Mouse (Mus musculus) lung, embryonic 14.5 days (tissue): ENCODE measurements around the gene Mt3. TPM values are rescaled to one million over a fixed set of nuclear protein-coding genes. Genes with fewer than 3 reads are reported as not detected.
"Not testable (repeated sequence)": the region's sequence is repeated elsewhere in the genome, so short reads cannot be mapped to it uniquely, and the experiment has no call there.

Experiments
- ATAC-seq: fragments of 200-750 bp; cut with Nextera tagmentation; 2 replicates; pipeline ENCODE4 v1.8.0; 2017; ENCODE audit warnings: mild to moderate bottlenecking, moderate TSS enrichment, moderate library complexity; ENCODE audit not compliant: insufficient read depth
- DNase-seq: peaks from one replicate; pipeline ENCODE4 v3.0.0-alpha.2; 2015
- H3K27ac ChIP-seq: fragments of 300-500 bp; sonication (generic); 2 replicates; pipeline ENCODE4 v1.5.1; 2014; ENCODE audit warnings: low read depth, mild to moderate bottlenecking, moderate library complexity
- H3K27me3 ChIP-seq: fragments of 300-500 bp; sonication (generic); 2 replicates; pipeline ENCODE4 v1.6.1; 2014; ENCODE audit warnings: low read length, control low read depth; ENCODE audit not compliant: insufficient read depth
- H3K36me3 ChIP-seq: fragments of 300-500 bp; sonication (generic); 2 replicates; pipeline ENCODE4 v1.6.1; 2014; ENCODE audit warnings: control low read depth; ENCODE audit not compliant: insufficient read depth
- H3K4me1 ChIP-seq: fragments of 300-500 bp; sonication (generic); 2 replicates; pipeline ENCODE4 v1.6.1; 2014; ENCODE audit warnings: antibody characterized with exemption, control low read depth; ENCODE audit not compliant: insufficient read depth
- H3K4me2 ChIP-seq: fragments of 300-500 bp; sonication (generic); 2 replicates; pipeline ENCODE4 v1.6.1; 2014; ENCODE audit warnings: mild to moderate bottlenecking
- H3K4me3 ChIP-seq: fragments of 300-500 bp; sonication (generic); 2 replicates; pipeline ENCODE4 v1.5.1; 2014; ENCODE audit warnings: low read depth, low read length
- H3K9ac ChIP-seq: fragments of 300-500 bp; sonication (generic); 2 replicates; pipeline ENCODE4 v1.6.1; 2014
- H3K9me3 ChIP-seq: fragments of 300-500 bp; sonication (generic); 2 replicates; pipeline ENCODE4 v1.6.1; 2016; ENCODE audit warnings: low read depth, low read length, control low read depth
- CTCF ChIP-seq: IDR thresholded peaks from 2 replicates; pipeline ENCODE4 v1.5.1; 2016; ENCODE audit warnings: antibody characterized with exemption, low read depth
- WGBS: fragments of 180-500 bp; shearing (Covaris S2); extraction: QIAGEN DNeasy Blood & Tissue Kit; methylation state at CpG from one replicate; pipeline ENCODE4 v1.1.7; 2014; 5-methylcytosine and 5-hydroxymethylcytosine counted together
- polyA plus RNA-seq: library from polyadenylated mRNA; unstranded; fragments of >200 nt; fragmentation: Nextera tagmentation; extraction: Ambion mirVana; gene quantifications from 2 replicates; pipeline ENCODE4 v1.2.1, GENCODE M21; 2014

Gene Mt3
- polyA plus RNA-seq, 1 experiment from 2014 or later = 2.9 TPM

GRCm38 (mm10) chr8:94153451-94153850 is 1.0 kb downstream of the Mt3 start:
- Histone ChIP-seq H3K4me1 (0 out of 2 replicates have a peak, but pooled peaks cover 3% of the 10 kb centered on the region), H3K27ac (no peak overlapping the region), H3K4me3 (no peak overlapping the region), H3K4me2 (no peak overlapping the region; the same call in 1 of the 2 replicates), H3K9me3 (no peaks in the 10 kb centered on the region), H3K36me3 (no peaks in the 10 kb centered on the region), H3K27me3 (peaks cover 8% of the 10 kb centered on the region; the same call in 1 of the 2 replicates), H3K9ac (no peak overlapping the region)
- ATAC-seq (no peak), DNase-seq (no peak)
- TF ChIP-seq CTCF = no peak
- 32% methylated on average over 7 of the region's 7 CpGs for WGBS

- H3K4me1 ChIP-seq = 0 out of 2 replicates have a peak, but pooled peaks cover 3% of the 10 kb centered on the region
- no peak for ATAC-seq
- H3K4me2 ChIP-seq = no peak overlapping the region
- peaks cover 8% of the 10 kb centered on the region; the same call in 1 of the 2 replicates for H3K27me3 ChIP-seq
- no peaks in the 10 kb centered on the region for H3K9me3 ChIP-seq
- WGBS = 24% methylated on average over 6 of the region's 6 CpGs
- peak; percentile 21 for DNase-seq
- no peaks in the 10 kb centered on the region for H3K36me3 ChIP-seq
- no peak overlapping the region for H3K9ac ChIP-seq
- TF ChIP-seq CTCF = no peak
- H3K4me3 ChIP-seq = no peak overlapping the region
- H3K27ac ChIP-seq = no peak overlapping the region
These were observed 2.1 kb downstream of the Mt3 start for GRCm38 (mm10) chr8:94154537-94154936.

- Histone ChIP-seq H3K9ac (no peak overlapping the region), H3K27ac (no peak overlapping the region), H3K4me1 (0 out of 2 replicates have a peak, but pooled peaks cover 3% of the 10 kb centered on the region), H3K36me3 (no peaks in the 10 kb centered on the region), H3K9me3 (no peaks in the 10 kb centered on the region), H3K27me3 (peaks cover 8% of the 10 kb centered on the region; the same call in 1 of the 2 replicates), H3K4me3 (no peak overlapping the region), H3K4me2 (no peak overlapping the region)
- WGBS = 69% methylated on average over 4 of the region's 4 CpGs
- ATAC-seq (no peak), DNase-seq (peak; percentile 29)
- no peak for TF ChIP-seq CTCF
These were observed 3.7 kb downstream of the Mt3 start for GRCm38 (mm10) chr8:94156092-94156491.

GRCm38 (mm10) chr8:94165772-94166171 is 13.4 kb downstream of the Mt3 start:
- ATAC-seq, H3K27me3 ChIP-seq, H3K36me3 ChIP-seq, H3K4me2 ChIP-seq, H3K9me3 ChIP-seq, H3K9ac ChIP-seq, H3K4me3 ChIP-seq, DNase-seq, H3K4me1 ChIP-seq, H3K27ac ChIP-seq: not testable (repeated sequence)
- WGBS = 57% methylated on average over 8 of the region's 8 CpGs

DNA sequence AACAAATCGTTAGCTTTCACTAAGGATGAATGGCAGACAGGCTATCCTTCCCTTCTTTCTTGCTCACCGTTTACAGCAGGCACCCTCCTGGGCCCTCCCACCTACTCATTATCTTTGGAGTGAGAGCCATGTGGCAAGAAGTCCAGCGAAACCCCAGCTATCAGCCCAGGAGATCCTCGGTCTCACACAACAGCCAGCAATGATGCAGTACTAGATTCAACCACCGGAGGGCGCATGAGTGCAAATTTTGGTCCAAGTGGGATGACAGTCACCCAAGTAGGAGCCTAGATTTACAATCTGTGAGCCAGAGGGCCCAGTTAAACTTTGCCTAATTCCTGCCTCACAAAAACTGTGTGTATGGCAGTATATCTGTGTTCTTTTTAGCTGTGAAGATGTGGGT is 14.8 kb downstream of the Mt3 start:
- no peak overlapping the region for H3K9ac ChIP-seq
- 7% methylated on average over 6 of the region's 6 CpGs for WGBS
- H3K4me2 ChIP-seq = 0 out of 2 replicates have a peak overlapping the region, but pooled peaks have one; percentile 15
- no peaks in the 10 kb centered on the region for H3K36me3 ChIP-seq
- H3K27me3 ChIP-seq = peaks cover 19% of the 10 kb centered on the region
- no peaks in the 10 kb centered on the region for H3K9me3 ChIP-seq
- ATAC-seq (peak; percentile 76; the same call in 1 of the 2 replicates), DNase-seq (peak; percentile 96)
- H3K27ac ChIP-seq = no peak overlapping the region
- 0 out of 2 replicates have a peak, but pooled peaks cover 7% of the 10 kb centered on the region for H3K4me1 ChIP-seq
- H3K4me3 ChIP-seq = no peak overlapping the region
- TF ChIP-seq CTCF = peak; percentile 96

DNA sequence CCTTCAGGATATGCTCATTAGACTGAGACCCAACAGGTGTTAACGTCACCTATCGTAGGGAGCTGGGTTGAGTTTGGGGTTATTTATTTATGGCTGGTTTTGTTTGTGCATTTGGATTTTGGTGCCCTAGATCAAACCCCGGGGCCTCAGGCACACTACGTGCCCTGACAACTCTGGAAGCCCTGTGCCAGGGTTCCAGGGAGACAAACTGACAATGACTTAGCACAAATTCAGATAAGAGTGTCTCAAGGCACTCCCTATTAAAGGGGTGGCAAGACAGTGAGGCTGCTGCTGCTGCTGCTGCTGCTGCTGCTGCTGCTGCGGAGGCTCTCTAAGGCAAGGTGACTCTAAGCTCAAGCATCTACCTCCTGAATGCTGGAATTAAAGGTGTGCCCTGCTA is 17.1 kb downstream of the Mt3 start:
- Histone ChIP-seq H3K4me3 (no peak overlapping the region), H3K9me3 (no peaks in the 10 kb centered on the region), H3K4me2 (no peak overlapping the region), H3K27ac (no peak overlapping the region), H3K36me3 (no peaks in the 10 kb centered on the region), H3K27me3 (peaks cover 42% of the 10 kb centered on the region), H3K4me1 (0 out of 2 replicates have a peak, but pooled peaks cover 7% of the 10 kb centered on the region), H3K9ac (no peak overlapping the region)
- DNase-seq (no peak), ATAC-seq (no peak)
- 79% methylated on average over 5 of the region's 5 CpGs for whole genome bisulfite sequencing
- no peak for TF ChIP-seq CTCF

- 30% methylated on average over 10 of the region's 10 CpGs for WGBS
- H3K36me3 ChIP-seq = no peaks in the 10 kb centered on the region
- peak overlapping the region; percentile 75 for H3K4me2 ChIP-seq
- TF ChIP-seq CTCF = no peak
- H3K4me1 ChIP-seq = 0 out of 2 replicates have a peak, but pooled peaks cover 7% of the 10 kb centered on the region
- no peak overlapping the region for H3K9ac ChIP-seq
- DNase-seq (peak; percentile 46), ATAC-seq (no peak)
- H3K4me3 ChIP-seq = peak overlapping the region; percentile 43
- peaks cover 59% of the 10 kb centered on the region for H3K27me3 ChIP-seq
- no peak overlapping the region for H3K27ac ChIP-seq
- no peaks in the 10 kb centered on the region for H3K9me3 ChIP-seq
These were observed 18.9 kb downstream of the Mt3 start for GRCm38 (mm10) chr8:94171321-94171755.
